26 mouse cellular contexts compared by ENCODE assay signal in genomic region chr6:42247981-42248380, GRCm38 (mm10). TPM values are rescaled to one million over a fixed set of nuclear protein-coding genes. Genes with fewer than 3 reads are reported as not detected.
DNase-seq lines count a peak whose midpoint lies in the region; ATAC-seq lines count a peak whose summit lies in the region.
"Had no signal": no experiment of that assay in that cellular context is flagged by ENCODE, and none has a peak within 500 bp of the region (broad histone marks: within the 10 kb centered on the region; RNA-seq: fewer than 3 reads in every experiment).

No protein-coding gene starts in this region.

- H3K9me3 ChIP-seq in embryonic facial prominence, embryonic 13.5 days = no peaks in the 10 kb centered on the region
- H3K9me3 ChIP-seq in embryonic facial prominence, embryonic 10.5 days = no peaks in the 10 kb centered on the region
- no peaks in the 10 kb centered on the region for H3K9me3 ChIP-seq in intestine, embryonic 14.5 days (ENCODE audit: control insufficient read depth, low read length)
- H3K9me3 ChIP-seq in intestine, embryonic 16.5 days (ENCODE audit: control insufficient read depth, low read length) = no peaks in the 10 kb centered on the region
- H3K9me3 ChIP-seq in neural tube, embryonic 13.5 days = no peaks in the 10 kb centered on the region
- H3K9me3 ChIP-seq: intestine, embryonic 15.5 days had no signal

- no peak for DNase-seq in embryonic facial prominence, embryonic 10.5 days (ENCODE audit: low spot score)
- no peak for DNase-seq in intestine, embryonic 14.5 days (ENCODE audit: low spot score)
- DNase-seq in neural tube, embryonic 10.5 days (ENCODE audit: extremely low spot score, low spot score) = no peak
- DNase-seq in thymus, postnatal 25 days = no peak
- DNase-seq in gastrocnemius, postnatal 36 days = no peak
- DNase-seq: adrenal gland, adult 8-10 months; cerebellum, adult 9-10 months; gastrocnemius, postnatal 25 days; heart, postnatal 10 days; kidney, postnatal 14 days; thymus, postnatal 4 days had no signal

- intact Hi-C loops in gastrocnemius, postnatal 36 days (cut with DNase I) = no loop called here

- no peak for ATAC-seq in embryonic facial prominence, embryonic 13.5 days (ENCODE audit: insufficient number of reproducible peaks, insufficient read depth, low FRiP score, low TSS enrichment, low read depth)
- no peak for ATAC-seq in intestine, embryonic 14.5 days (replicated peaks; ENCODE audit: low FRiP score, low TSS enrichment, low read depth)
- ATAC-seq in intestine, embryonic 16.5 days = no peak
- ATAC-seq in neural tube, embryonic 13.5 days (ENCODE audit: low read depth) = no peak
- ATAC-seq: intestine, embryonic 15.5 days had no signal

- H3K4me3 ChIP-seq in embryonic facial prominence, embryonic 13.5 days = no peak overlapping the region
- no peak overlapping the region for H3K4me3 ChIP-seq in embryonic facial prominence, embryonic 10.5 days
- H3K4me3 ChIP-seq in intestine, embryonic 14.5 days (ENCODE audit: low read depth, low read length) = no peak overlapping the region
- H3K4me3 ChIP-seq in intestine, embryonic 16.5 days (ENCODE audit: low read length) = no peak overlapping the region
- peak overlapping the region; percentile 19 for H3K4me3 ChIP-seq in neural tube, embryonic 13.5 days

- peak overlapping the region; percentile 48; the same call in 1 of the 2 replicates for H3K4me2 ChIP-seq in embryonic facial prominence, embryonic 13.5 days
- peak overlapping the region; percentile 34 for H3K4me2 ChIP-seq in intestine, embryonic 14.5 days (ENCODE audit: low read length)
- no peak overlapping the region for H3K4me2 ChIP-seq in intestine, embryonic 16.5 days (ENCODE audit: low read depth, low read length)
- H3K4me2 ChIP-seq in neural tube, embryonic 13.5 days = peak overlapping the region; percentile 33
- H3K4me2 ChIP-seq: heart, embryonic 11.5 days had no signal

- no peaks in the 10 kb centered on the region for H3K36me3 ChIP-seq in embryonic facial prominence, embryonic 13.5 days
- H3K36me3 ChIP-seq in embryonic facial prominence, embryonic 10.5 days (replicated peaks) = no peaks in the 10 kb centered on the region
- no peaks in the 10 kb centered on the region for H3K36me3 ChIP-seq in intestine, embryonic 14.5 days (ENCODE audit: control insufficient read depth, insufficient read depth, low read length)
- H3K36me3 ChIP-seq in intestine, embryonic 16.5 days (ENCODE audit: control insufficient read depth, insufficient read depth, low read length) = no peaks in the 10 kb centered on the region
- no peaks in the 10 kb centered on the region for H3K36me3 ChIP-seq in neural tube, embryonic 13.5 days
- H3K36me3 ChIP-seq: intestine, embryonic 15.5 days had no signal

- 97% methylated on average over 1 of the region's 1 CpGs for WGBS in embryonic facial prominence, embryonic 13.5 days
- WGBS in embryonic facial prominence, embryonic 10.5 days = 89% methylated on average over 1 of the region's 1 CpGs
- WGBS in intestine, embryonic 14.5 days = 89% methylated on average over 1 of the region's 1 CpGs
- WGBS in intestine, embryonic 16.5 days = 76% methylated on average over 1 of the region's 1 CpGs
- WGBS in neural tube, embryonic 13.5 days = 85% methylated on average over 1 of the region's 1 CpGs

- H3K27ac ChIP-seq in embryonic facial prominence, embryonic 13.5 days = no peak overlapping the region
- no peak overlapping the region for H3K27ac ChIP-seq in embryonic facial prominence, embryonic 10.5 days (replicated peaks)
- H3K27ac ChIP-seq in intestine, embryonic 14.5 days (ENCODE audit: low read depth) = no peak overlapping the region
- H3K27ac ChIP-seq in intestine, embryonic 16.5 days (ENCODE audit: low read length) = no peak overlapping the region
- no peak overlapping the region for H3K27ac ChIP-seq in neural tube, embryonic 13.5 days (replicated peaks)
- H3K27ac ChIP-seq: intestine, embryonic 15.5 days; liver, embryonic 14.5 days had no signal

- no peak overlapping the region for H3K9ac ChIP-seq in embryonic facial prominence, embryonic 13.5 days
- H3K9ac ChIP-seq in intestine, embryonic 14.5 days (ENCODE audit: low read length) = peak overlapping the region; percentile 27; the same call in 1 of the 2 replicates
- H3K9ac ChIP-seq in intestine, embryonic 16.5 days (ENCODE audit: low read depth, low read length) = no peak overlapping the region
- H3K9ac ChIP-seq in neural tube, embryonic 13.5 days = 0 out of 2 replicates have a peak overlapping the region, but pooled peaks have one; percentile 8
- H3K9ac ChIP-seq: intestine, embryonic 15.5 days; liver, embryonic 14.5 days had no signal

- peaks cover 7% of the 10 kb centered on the region; the same call in 1 of the 2 replicates for H3K4me1 ChIP-seq in embryonic facial prominence, embryonic 13.5 days
- H3K4me1 ChIP-seq in embryonic facial prominence, embryonic 10.5 days = peaks cover 11% of the 10 kb centered on the region; the same call in 1 of the 2 replicates
- H3K4me1 ChIP-seq in intestine, embryonic 14.5 days (replicated peaks; ENCODE audit: control insufficient read depth, insufficient read depth, low read length) = peaks cover 3% of the 10 kb centered on the region; the same call in 1 of the 2 replicates
- H3K4me1 ChIP-seq in intestine, embryonic 16.5 days (ENCODE audit: control insufficient read depth, insufficient read depth, low read length) = peaks cover 4% of the 10 kb centered on the region
- peaks cover 8% of the 10 kb centered on the region for H3K4me1 ChIP-seq in neural tube, embryonic 13.5 days (replicated peaks)

- peaks cover 7% of the 10 kb centered on the region for H3K27me3 ChIP-seq in embryonic facial prominence, embryonic 13.5 days
- peaks cover 15% of the 10 kb centered on the region for H3K27me3 ChIP-seq in embryonic facial prominence, embryonic 10.5 days (replicated peaks; ENCODE audit: low read depth, poor library complexity, severe bottlenecking)
- no peaks in the 10 kb centered on the region for H3K27me3 ChIP-seq in intestine, embryonic 14.5 days (replicated peaks; ENCODE audit: control insufficient read depth, insufficient read depth, low read length)
- no peaks in the 10 kb centered on the region for H3K27me3 ChIP-seq in intestine, embryonic 16.5 days (replicated peaks; ENCODE audit: control insufficient read depth, insufficient read depth, low read length)
- H3K27me3 ChIP-seq in neural tube, embryonic 13.5 days = peaks cover 13% of the 10 kb centered on the region; the same call in 1 of the 2 replicates
- H3K27me3 ChIP-seq: intestine, embryonic 15.5 days had no signal

RNA-seq across cellular contexts. Expression of gene Gstk1, which starts 2.2 kb away (rescaled TPM):
- 26.5 and 30.2 TPM in 2 replicates for polyA plus RNA-seq in embryonic facial prominence, embryonic 13.5 days (2015; fragmentation: Nextera tagmentation; extraction: Ambion mirVana)
- polyA plus RNA-seq in embryonic facial prominence, embryonic 10.5 days (2016; fragmentation: Nextera tagmentation; extraction: Ambion mirVana) = 18.1 and 18.7 TPM in 2 replicates
- 22.1 and 29.0 TPM in 2 replicates for polyA plus RNA-seq in intestine, embryonic 14.5 days (2014; fragmentation: Nextera tagmentation; extraction: Ambion mirVana)
- 27.4 and 27.7 TPM in 2 replicates for polyA plus RNA-seq in intestine, embryonic 16.5 days (2015; fragmentation: Nextera tagmentation; extraction: Ambion mirVana)
- 17.7 and 17.8 TPM in 2 replicates for polyA plus RNA-seq in neural tube, embryonic 13.5 days (2015; fragmentation: Nextera tagmentation; extraction: Ambion mirVana)
- 10 to 100 TPM; 23.8 to 44.0 TPM for total RNA-seq in gastrocnemius, postnatal 36 days (2021)

RNA-seq across cellular contexts. Expression of gene Tmem139, which starts 13.8 kb away (rescaled TPM):
- 0.96 and 1.7 TPM in 2 replicates for polyA plus RNA-seq in embryonic facial prominence, embryonic 13.5 days (2015; fragmentation: Nextera tagmentation; extraction: Ambion mirVana)
- 0.60 and 0.90 TPM in 2 replicates for polyA plus RNA-seq in embryonic facial prominence, embryonic 10.5 days (2016; fragmentation: Nextera tagmentation; extraction: Ambion mirVana)
- polyA plus RNA-seq in intestine, embryonic 14.5 days (2014; fragmentation: Nextera tagmentation; extraction: Ambion mirVana) = 1.3 and 2.8 TPM in 2 replicates
- polyA plus RNA-seq in intestine, embryonic 16.5 days (2015; fragmentation: Nextera tagmentation; extraction: Ambion mirVana) = 19.5 and 22.9 TPM in 2 replicates
- 0.26 and 0.28 TPM in 2 replicates for polyA plus RNA-seq in neural tube, embryonic 13.5 days (2015; fragmentation: Nextera tagmentation; extraction: Ambion mirVana)
- under 1 TPM in 1 of 2 experiments, not detected in 1; 0.30 TPM for total RNA-seq in gastrocnemius, postnatal 36 days (2021)
- total RNA-seq: gastrocnemius, postnatal 25 days; heart, postnatal 10 days; layer of hippocampus, adult 8-10 months; left cerebral cortex, postnatal 25 days had no signal
- polyA plus RNA-seq: cortical plate, adult 2 months; heart, embryonic 11.5 days; spleen, adult 2 months had no signal

RNA-seq across cellular contexts. Expression of gene Casp2, which starts 16.8 kb away (rescaled TPM):
- 59.5 and 69.9 TPM in 2 replicates for polyA plus RNA-seq in embryonic facial prominence, embryonic 13.5 days (2015; fragmentation: Nextera tagmentation; extraction: Ambion mirVana)
- 79.5 and 85.3 TPM in 2 replicates for polyA plus RNA-seq in embryonic facial prominence, embryonic 10.5 days (2016; fragmentation: Nextera tagmentation; extraction: Ambion mirVana)
- 53.0 and 59.5 TPM in 2 replicates for polyA plus RNA-seq in intestine, embryonic 14.5 days (2014; fragmentation: Nextera tagmentation; extraction: Ambion mirVana)
- polyA plus RNA-seq in intestine, embryonic 16.5 days (2015; fragmentation: Nextera tagmentation; extraction: Ambion mirVana) = 39.5 and 39.9 TPM in 2 replicates
- polyA plus RNA-seq in neural tube, embryonic 13.5 days (2015; fragmentation: Nextera tagmentation; extraction: Ambion mirVana) = 39.1 and 45.5 TPM in 2 replicates
- 1 to 10 TPM; 5.3 to 5.5 TPM for total RNA-seq in gastrocnemius, postnatal 36 days (2021)

RNA-seq across cellular contexts. Expression of gene Tas2r144, which starts 32.9 kb away (rescaled TPM):
- not detected in 2 replicates for polyA plus RNA-seq in embryonic facial prominence, embryonic 13.5 days (2015; fragmentation: Nextera tagmentation; extraction: Ambion mirVana)
- not detected in 2 replicates for polyA plus RNA-seq in embryonic facial prominence, embryonic 10.5 days (2016; fragmentation: Nextera tagmentation; extraction: Ambion mirVana)
- not detected in 2 replicates for polyA plus RNA-seq in intestine, embryonic 14.5 days (2014; fragmentation: Nextera tagmentation; extraction: Ambion mirVana)
- polyA plus RNA-seq in intestine, embryonic 16.5 days (2015; fragmentation: Nextera tagmentation; extraction: Ambion mirVana) = not detected in 2 replicates
- not detected in 2 replicates for polyA plus RNA-seq in neural tube, embryonic 13.5 days (2015; fragmentation: Nextera tagmentation; extraction: Ambion mirVana)
- total RNA-seq in gastrocnemius, postnatal 36 days (2021) = not detected
- total RNA-seq: adrenal gland, adult 8-10 months; gastrocnemius, postnatal 25 days; heart, postnatal 10 days; layer of hippocampus, adult 8-10 months; left cerebral cortex, postnatal 25 days had no signal
- polyA plus RNA-seq: cortical plate, adult 2 months; embryonic facial prominence, embryonic 14.5 days; heart, embryonic 11.5 days; intestine, embryonic 15.5 days; limb, embryonic 14.5 days; liver, embryonic 14.5 days; lung, embryonic 16.5 days; neural tube, embryonic 11.5 days; spleen, adult 2 months; stomach, embryonic 14.5 days had no signal

RNA-seq across cellular contexts. Expression of gene Clcn1, which starts 38.5 kb away (rescaled TPM):
- polyA plus RNA-seq in embryonic facial prominence, embryonic 13.5 days (2015; fragmentation: Nextera tagmentation; extraction: Ambion mirVana) = 0.13 and 0.45 TPM in 2 replicates
- 0.80 and 1.1 TPM in 2 replicates for polyA plus RNA-seq in embryonic facial prominence, embryonic 10.5 days (2016; fragmentation: Nextera tagmentation; extraction: Ambion mirVana)
- 0.12 and 0.22 TPM in 2 replicates for polyA plus RNA-seq in intestine, embryonic 14.5 days (2014; fragmentation: Nextera tagmentation; extraction: Ambion mirVana)
- 0.20 and 0.23 TPM in 2 replicates for polyA plus RNA-seq in intestine, embryonic 16.5 days (2015; fragmentation: Nextera tagmentation; extraction: Ambion mirVana)
- 1.7 and 2.0 TPM in 2 replicates for polyA plus RNA-seq in neural tube, embryonic 13.5 days (2015; fragmentation: Nextera tagmentation; extraction: Ambion mirVana)
- total RNA-seq in gastrocnemius, postnatal 36 days (2021) = 100 to 1,000 TPM; 134 to 146 TPM
- polyA plus RNA-seq: stomach, embryonic 14.5 days had no signal

Comparison
In these comparisons a context has a peak if more than half of its experiments do, and no peak if none do; other contexts are left out.
1. H3K9ac ChIP-seq: peak in intestine, embryonic 14.5 days (single experiment) and neural tube, embryonic 13.5 days (single experiment); none in embryonic facial prominence, embryonic 13.5 days (single experiment) and intestine, embryonic 16.5 days (single experiment).